Mouse (Mus musculus): ENCODE measurements at regions not wholly inside any gene's neighbourhood (a gene's known extent, or its start where the extent isn't known, plus 50 kb on each side); places are given as distances from the start of the nearest gene placed in this dataset.

DNA sequence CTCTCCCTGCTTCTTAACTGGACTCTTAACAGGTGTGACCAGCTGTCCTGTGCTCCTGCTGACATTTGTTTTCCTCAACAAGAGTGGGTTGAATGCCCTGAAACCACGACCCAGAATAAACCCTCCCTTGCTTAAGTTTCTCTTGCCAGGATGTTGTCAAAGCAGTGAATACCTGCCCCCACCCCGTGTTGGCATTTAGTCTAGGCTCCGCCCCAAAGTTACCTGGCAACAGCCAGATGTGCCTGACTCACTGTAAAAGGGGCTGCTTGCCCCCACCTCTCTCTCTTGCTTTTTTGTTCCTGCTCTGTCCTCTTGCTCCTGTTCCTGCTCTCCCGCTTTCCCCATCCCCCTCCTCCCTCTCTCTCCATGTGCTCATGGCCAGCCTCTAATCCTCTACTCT is 51.9 kb upstream of the Mmp2 start:
- intact Hi-C loops (cut with DNase I) = no loop called here
- Histone ChIP-seq H3K4me3 (no peak overlapping the region), H3K27ac (no peak overlapping the region)
- TF ChIP-seq CTCF (IDR thresholded peaks at IDR 0.05) = no peak
- no peak for DNase-seq (ENCODE audit: extremely low spot score in 1 of 2, low spot score in 2 of 2)

DNA sequence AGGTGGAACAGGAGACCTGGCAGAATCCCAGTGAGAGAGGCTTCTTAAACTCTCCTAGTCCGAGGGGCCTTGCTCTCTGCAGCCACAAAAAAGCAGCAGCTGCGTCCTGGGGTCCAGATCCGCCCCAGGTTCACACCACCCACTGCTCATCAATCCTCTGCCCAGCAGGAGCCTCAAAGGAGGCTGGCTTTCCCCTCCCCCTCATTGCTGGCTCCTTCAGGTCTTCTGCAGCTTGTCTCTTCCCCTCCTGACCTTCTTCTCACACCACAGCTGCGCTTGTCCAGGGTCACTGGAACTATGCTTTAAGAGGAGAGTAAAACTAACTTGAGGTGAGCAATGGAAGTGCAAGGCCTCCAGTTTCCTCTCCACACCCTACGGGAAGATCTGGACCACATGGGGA is 50.0 kb upstream of the Mmp2 start:
- intact Hi-C loops (cut with DNase I) = no loop called here

More for the DNA sequence above, 50.0 kb upstream of the Mmp2 start:
- DNase-seq (ENCODE audit: extremely low spot score in 1 of 2, low spot score in 2 of 2) = no peak
- no peak for TF ChIP-seq CTCF (IDR thresholded peaks at IDR 0.05)
- Histone ChIP-seq H3K27ac (no peak overlapping the region), H3K4me3 (no peak overlapping the region)
